Comparison of ENCODE assay signal across 8 mouse cellular contexts in genomic region chr12:55778301-55778700, GRCm38 (mm10). TPM values are rescaled to one million over a fixed set of nuclear protein-coding genes. Genes with fewer than 3 reads are reported as not detected.
DNase-seq lines count a peak whose midpoint lies in the region; ATAC-seq and TF ChIP-seq lines count a peak whose summit lies in the region.

No protein-coding gene starts in this region.

- no peaks in the 10 kb centered on the region for H3K4me1 ChIP-seq in kidney, postnatal 0 days (replicated peaks; ENCODE audit: insufficient read depth, low read length)
- no peaks in the 10 kb centered on the region for H3K4me1 ChIP-seq in forebrain, embryonic 15.5 days

- ATAC-seq in kidney, postnatal 0 days (replicated peaks; ENCODE audit: low FRiP score, low read depth), result no peak
- ATAC-seq in forebrain, embryonic 15.5 days (replicated peaks), result no peak; the same call in 1 of the 2 replicates

- TF ChIP-seq CTCF in kidney, postnatal 0 days (IDR thresholded peaks at IDR 0.05; ENCODE audit: low read depth), result peak; percentile 66

- H3K4me3 ChIP-seq in kidney, postnatal 0 days (replicated peaks; ENCODE audit: low read depth, low read length), result no peak overlapping the region
- no peak overlapping the region for H3K4me3 ChIP-seq in forebrain, embryonic 15.5 days

- no peaks in the 10 kb centered on the region for H3K36me3 ChIP-seq in kidney, postnatal 0 days (ENCODE audit: insufficient read depth, low read length)
- peaks cover 19% of the 10 kb centered on the region; the same call in 1 of the 2 replicates for H3K36me3 ChIP-seq in forebrain, embryonic 15.5 days

- H3K9ac ChIP-seq in kidney, postnatal 0 days (ENCODE audit: low read depth, low read length), result no peak overlapping the region
- no peak overlapping the region for H3K9ac ChIP-seq in forebrain, embryonic 15.5 days (replicated peaks)

- H3K4me2 ChIP-seq in kidney, postnatal 0 days (ENCODE audit: low read length), result no peak overlapping the region
- H3K4me2 ChIP-seq in forebrain, embryonic 15.5 days (replicated peaks), result no peak overlapping the region

- H3K27ac ChIP-seq in kidney, postnatal 0 days, result no peak overlapping the region
- no peak overlapping the region for H3K27ac ChIP-seq in forebrain, embryonic 15.5 days (replicated peaks)

- DNase-seq in frontal cortex, postnatal 36 days (ENCODE audit: low spot score in 2 of 2), result peak; percentile 17 to 21
- DNase-seq in frontal cortex, postnatal 25 days (ENCODE audit: low spot score in 2 of 2), result no peak
- peak; percentile 5 to 35 for DNase-seq in spleen, adult 18-20 months
- no peak for DNase-seq in spleen, adult 12 weeks (ENCODE audit: low spot score)
- peak; percentile 13 for DNase-seq in embryo, embryonic 10 days (ENCODE audit: low spot score)
- DNase-seq in kidney, postnatal 0 days (ENCODE audit: low spot score), result peak; percentile 39
- DNase-seq in retina, embryonic 14.5 days (ENCODE audit: low spot score), result peak; percentile 21

- WGBS in kidney, postnatal 0 days, result 81% methylated on average over 2 of the region's 2 CpGs
- WGBS in forebrain, embryonic 15.5 days, result 98% methylated on average over 2 of the region's 2 CpGs

- no peaks in the 10 kb centered on the region for H3K27me3 ChIP-seq in kidney, postnatal 0 days (ENCODE audit: insufficient read depth, low read length)
- H3K27me3 ChIP-seq in forebrain, embryonic 15.5 days, result no peaks in the 10 kb centered on the region

- H3K9me3 ChIP-seq in kidney, postnatal 0 days (replicated peaks; ENCODE audit: low read length), result no peaks in the 10 kb centered on the region
- no peaks in the 10 kb centered on the region for H3K9me3 ChIP-seq in forebrain, embryonic 15.5 days

RNA-seq across cellular contexts. Expression of gene Ralgapa1, which starts 42.7 kb away (rescaled TPM):
- polyA plus RNA-seq in kidney, postnatal 0 days (2015; fragmentation: Nextera tagmentation; extraction: Ambion mirVana), result 13.8 and 14.1 TPM in 2 replicates
- 19.6 and 20.6 TPM in 2 replicates for polyA plus RNA-seq in forebrain, embryonic 15.5 days (2015; fragmentation: Nextera tagmentation; extraction: Ambion mirVana)

RNA-seq across cellular contexts. Expression of gene Brms1l, which starts 57.8 kb away (rescaled TPM):
- polyA plus RNA-seq in kidney, postnatal 0 days (2015; fragmentation: Nextera tagmentation; extraction: Ambion mirVana), result 26.9 and 29.8 TPM in 2 replicates
- 57.5 and 60.8 TPM in 2 replicates for polyA plus RNA-seq in forebrain, embryonic 15.5 days (2015; fragmentation: Nextera tagmentation; extraction: Ambion mirVana)

Comparison
In these comparisons a context has a peak if more than half of its experiments do, and no peak if none do; other contexts are left out.
1. DNase-seq: peak in frontal cortex, postnatal 36 days (2 of 2), spleen, adult 18-20 months (2 of 2), embryo, embryonic 10 days (single experiment), kidney, postnatal 0 days (single experiment) and retina, embryonic 14.5 days (single experiment); none in frontal cortex, postnatal 25 days (0 of 2) and spleen, adult 12 weeks (single experiment).